Mouse (Mus musculus): ENCODE results near the gene Smg9. TPM values are rescaled to one million over a fixed set of nuclear protein-coding genes. Genes with fewer than 3 reads are reported as not detected.

Gene Smg9
- polyA plus RNA-seq, 1 experiment from 2014 or later: 32.7 TPM

DNA sequence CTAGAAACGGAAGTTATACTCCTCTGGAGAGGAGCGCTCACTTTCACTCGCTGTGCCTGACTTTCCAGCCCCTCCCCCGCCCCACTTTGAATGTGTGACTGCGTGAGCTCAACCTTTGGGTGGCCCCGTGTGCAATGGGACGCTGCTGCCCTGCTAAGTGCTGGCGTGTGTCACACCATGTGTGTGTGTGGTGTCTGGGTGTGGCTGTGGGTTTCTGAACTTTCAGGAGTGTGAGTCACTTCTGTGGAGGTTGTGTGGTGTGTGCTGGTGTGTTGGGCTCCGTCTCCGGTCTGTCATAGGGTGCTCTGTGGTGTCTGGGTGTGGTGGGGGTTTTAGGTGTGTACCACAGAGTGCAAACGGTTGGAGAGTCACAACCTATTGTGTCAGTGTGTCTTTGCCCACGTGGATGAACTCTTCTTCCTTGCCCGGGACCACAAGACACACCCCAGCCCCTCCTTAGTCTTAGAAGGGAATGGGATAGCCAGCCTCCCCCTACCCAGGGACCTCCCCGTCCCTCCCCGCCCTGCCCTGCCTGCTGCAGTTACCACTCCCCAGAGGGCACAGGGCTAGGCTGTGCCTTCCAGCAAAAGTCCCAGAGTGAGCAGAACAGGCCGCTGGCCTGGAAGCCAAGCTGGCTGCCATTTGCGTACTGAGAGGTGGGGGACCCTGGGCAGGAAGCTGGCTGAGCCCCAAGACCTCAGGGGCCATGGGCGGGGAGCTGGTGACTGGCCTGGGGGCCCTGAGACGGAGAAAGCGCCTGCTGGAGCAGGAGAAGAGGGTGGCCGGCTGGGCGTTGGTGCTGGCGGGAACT lies 29.5 kb upstream of the Smg9 start, which contains the start of gene Kcnn4:
Gene Kcnn4, plus strand, starts transcription at position 533 of the 811 bp plus-strand sequence.
- Histone ChIP-seq H3K4me3 (peak within 1 kb of the TSS; percentile 28), H3K27ac (peak within 1 kb of the TSS; percentile 78), H3K27me3 (ENCODE audit: insufficient read depth, poor library complexity, severe bottlenecking) (no peaks in the 10 kb centered on the region; the same call in 1 of the 2 replicates), H3K9me3 (peaks cover 3% of the 10 kb centered on the region; the same call in 1 of the 2 replicates), H3K36me3 (no peaks in the 10 kb centered on the region), H3K4me1 (replicated peaks) (peaks cover 19% of the 10 kb centered on the region)
- 46% methylated on average over 23 of the region's 23 CpGs for WGBS
- DNase-seq (ENCODE audit: low spot score): no peak

DNA sequence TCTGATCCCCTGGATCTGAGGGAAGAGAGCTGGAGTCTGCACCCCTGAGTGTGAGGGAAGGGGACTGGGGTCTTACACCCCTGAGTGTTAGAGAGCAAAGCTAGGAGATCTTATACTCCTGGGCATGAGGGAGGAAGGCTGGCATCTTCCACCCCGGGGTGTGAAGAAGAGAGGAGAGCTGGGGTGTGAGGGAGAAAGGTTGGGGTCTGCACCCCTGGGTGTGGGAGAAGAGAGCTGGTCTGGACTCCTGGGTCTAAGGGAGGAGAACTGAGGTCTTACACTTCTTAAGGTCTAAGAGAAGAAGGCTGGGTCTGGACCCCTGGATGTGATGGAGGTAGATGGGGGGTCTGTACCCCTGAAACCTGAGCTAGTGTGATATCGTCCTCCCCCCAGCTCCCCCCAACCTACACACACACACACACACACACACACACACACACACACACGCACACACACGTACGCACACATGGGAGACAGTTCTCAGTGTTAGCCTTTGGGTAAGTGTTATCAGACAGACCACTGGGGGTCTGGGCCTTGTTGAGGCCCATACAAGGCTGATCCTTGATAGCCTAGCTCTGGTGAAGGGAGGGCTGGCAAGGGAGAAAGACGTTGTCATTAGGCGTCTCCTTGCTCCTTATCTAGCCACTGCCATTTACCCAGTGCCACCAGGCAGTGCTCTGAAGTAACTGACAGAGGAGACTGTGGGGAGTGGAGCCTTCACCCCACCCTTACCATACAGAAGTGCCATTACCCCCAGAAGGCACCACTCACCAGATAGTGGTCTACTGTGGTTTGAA lies 28.2 kb upstream of the Smg9 start:
- WGBS: 83% methylated on average over 7 of the region's 7 CpGs
- Histone ChIP-seq H3K36me3 (no peaks in the 10 kb centered on the region), H3K9me3 (peaks cover 3% of the 10 kb centered on the region; the same call in 1 of the 2 replicates), H3K4me1 (replicated peaks) (peaks cover 17% of the 10 kb centered on the region), H3K4me3 (0 out of 2 replicates have a peak overlapping the region, but pooled peaks have one; percentile 28), H3K27ac (peak overlapping the region; percentile 78), H3K27me3 (ENCODE audit: insufficient read depth, poor library complexity, severe bottlenecking) (no peaks in the 10 kb centered on the region)
- DNase-seq (ENCODE audit: low spot score): no peak

DNA sequence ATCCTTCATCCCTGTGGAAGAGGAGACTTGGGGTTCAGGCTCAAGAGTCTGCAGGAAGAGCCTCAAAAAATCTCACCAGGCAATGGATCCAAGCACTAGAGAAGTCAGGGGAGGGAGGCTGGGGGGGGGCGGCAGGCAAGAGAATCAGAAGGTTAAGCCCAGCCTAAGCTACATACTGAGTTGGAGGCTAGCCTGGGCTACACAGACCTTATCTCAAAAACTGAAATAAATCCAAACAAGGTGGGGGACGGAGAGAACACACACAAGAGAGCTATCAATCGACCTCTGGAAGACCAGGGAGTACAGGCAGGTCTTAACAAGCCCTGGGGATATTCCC lies 27.6 kb upstream of the Smg9 start:
- H3K4me3 ChIP-seq: no peak overlapping the region
- H3K4me1 ChIP-seq (replicated peaks): peaks cover 18% of the 10 kb centered on the region
- 76% methylated on average over 3 of the region's 3 CpGs for WGBS
- H3K27me3 ChIP-seq (ENCODE audit: insufficient read depth, poor library complexity, severe bottlenecking): peaks cover 5% of the 10 kb centered on the region
- no peaks in the 10 kb centered on the region for H3K36me3 ChIP-seq
- peak overlapping the region; percentile 53 for H3K27ac ChIP-seq
- peaks cover 3% of the 10 kb centered on the region; the same call in 1 of the 2 replicates for H3K9me3 ChIP-seq
- no peak for DNase-seq (ENCODE audit: low spot score)

DNA sequence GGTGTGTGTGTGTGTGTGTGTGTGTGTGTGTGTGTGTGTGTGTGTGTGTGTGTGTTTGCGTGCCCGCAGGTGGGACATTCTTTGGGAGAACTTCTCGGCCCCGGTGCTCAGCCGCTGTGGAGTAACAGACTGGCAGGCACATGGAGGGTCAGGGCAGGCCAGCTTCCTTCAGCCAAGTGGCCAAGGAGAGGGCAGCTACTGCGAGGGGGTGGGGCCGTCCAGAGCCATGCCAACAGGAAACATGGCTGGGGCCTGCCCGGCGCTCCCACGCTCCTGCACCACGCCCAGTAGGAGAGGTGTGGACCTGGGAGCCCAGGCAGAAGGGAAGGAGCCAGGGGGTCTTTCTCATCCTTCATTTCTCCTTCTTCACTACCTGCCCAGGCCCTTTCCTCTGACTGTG lies 27.1 kb upstream of the Smg9 start:
- 0 out of 2 replicates have a peak overlapping the region, but pooled peaks have one; percentile 9 for H3K4me3 ChIP-seq
- peaks cover 23% of the 10 kb centered on the region for H3K4me1 ChIP-seq (replicated peaks)
- peaks cover 10% of the 10 kb centered on the region for H3K27me3 ChIP-seq (ENCODE audit: insufficient read depth, poor library complexity, severe bottlenecking)
- peak overlapping the region; percentile 53; the same call in 1 of the 2 replicates for H3K27ac ChIP-seq
- H3K36me3 ChIP-seq: no peaks in the 10 kb centered on the region
- peaks cover 5% of the 10 kb centered on the region; the same call in 1 of the 2 replicates for H3K9me3 ChIP-seq
- 84% methylated on average over 11 of the region's 11 CpGs for WGBS
- DNase-seq (ENCODE audit: low spot score): no peak

DNA sequence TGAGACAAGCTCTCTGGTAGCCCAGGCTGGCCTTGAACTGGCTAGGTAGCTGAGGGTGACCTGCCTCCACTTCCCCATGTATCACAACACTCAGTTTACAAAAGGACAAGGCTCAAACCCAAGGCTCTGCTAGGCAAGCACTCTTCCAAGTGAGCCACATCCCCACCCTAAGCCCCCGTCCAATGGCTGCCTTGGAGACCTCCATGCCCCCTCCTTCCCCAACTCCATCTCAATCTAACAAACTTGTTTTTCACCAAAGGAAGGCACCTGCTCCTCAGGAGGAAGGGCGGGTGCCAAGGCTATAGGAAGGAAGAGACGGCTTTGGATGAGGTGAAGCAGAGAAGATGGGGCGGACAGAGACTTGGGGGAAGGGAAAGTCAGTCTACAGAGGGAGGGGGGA lies 26.6 kb upstream of the Smg9 start:
- Histone ChIP-seq H3K27me3 (ENCODE audit: insufficient read depth, poor library complexity, severe bottlenecking) (peaks cover 15% of the 10 kb centered on the region), H3K9me3 (peaks cover 5% of the 10 kb centered on the region; the same call in 1 of the 2 replicates), H3K27ac (peak overlapping the region; percentile 53; the same call in 1 of the 2 replicates), H3K36me3 (no peaks in the 10 kb centered on the region), H3K4me3 (no peak overlapping the region), H3K4me1 (replicated peaks) (peaks cover 28% of the 10 kb centered on the region)
- DNase-seq (ENCODE audit: low spot score): no peak
- 76% methylated on average over 4 of the region's 4 CpGs for WGBS

DNA sequence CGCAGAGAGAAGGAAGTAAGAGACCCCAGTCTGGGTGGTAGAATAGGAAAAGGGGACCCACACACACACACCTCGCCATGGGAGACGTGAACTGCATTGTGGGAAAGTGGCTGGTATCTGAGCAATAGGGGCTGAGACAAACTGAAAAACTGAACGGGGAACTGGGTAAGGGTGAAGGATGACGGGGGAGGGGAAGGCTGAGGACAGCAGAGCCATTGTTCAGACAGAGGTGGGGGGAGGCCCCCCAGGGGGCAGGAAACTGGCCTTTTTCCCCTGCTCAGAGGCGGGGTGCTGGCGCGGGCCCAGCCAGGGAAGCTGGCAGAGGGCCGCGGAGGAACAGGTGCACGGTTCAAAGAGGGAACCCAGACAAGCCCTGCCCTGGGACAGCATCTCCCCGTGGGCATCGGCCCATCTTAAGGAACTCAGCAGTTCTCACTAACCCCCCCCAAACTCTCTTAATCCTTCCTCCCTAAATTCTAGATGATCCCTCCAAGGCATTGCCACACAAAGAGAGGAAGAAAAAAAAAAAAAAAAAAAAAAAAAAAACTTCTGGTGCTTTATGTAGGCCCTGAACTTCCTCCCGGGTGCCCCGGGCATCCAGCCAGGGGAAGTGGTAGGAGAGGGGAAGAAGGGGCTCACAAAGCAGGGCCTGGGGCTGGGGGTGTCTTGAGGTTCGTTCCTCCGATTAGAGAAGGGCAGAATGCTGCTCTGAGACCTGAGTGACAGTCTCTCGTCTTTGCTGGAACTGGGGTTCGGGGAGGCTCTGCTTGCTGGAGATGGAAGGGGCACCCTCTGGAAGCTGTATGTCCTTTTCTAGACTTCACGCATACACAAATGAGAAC lies 25.7 kb upstream of the Smg9 start:
- Histone ChIP-seq H3K27me3 (ENCODE audit: insufficient read depth, poor library complexity, severe bottlenecking) (peaks cover 20% of the 10 kb centered on the region), H3K36me3 (no peaks in the 10 kb centered on the region), H3K27ac (peak overlapping the region; percentile 29; the same call in 1 of the 2 replicates), H3K9me3 (peaks cover 5% of the 10 kb centered on the region; the same call in 1 of the 2 replicates), H3K4me1 (replicated peaks) (peaks cover 33% of the 10 kb centered on the region), H3K4me3 (peak overlapping the region; percentile 7; the same call in 1 of the 2 replicates)
- WGBS: 46% methylated on average over 20 of the region's 20 CpGs
- no peak for DNase-seq (ENCODE audit: low spot score)

DNA sequence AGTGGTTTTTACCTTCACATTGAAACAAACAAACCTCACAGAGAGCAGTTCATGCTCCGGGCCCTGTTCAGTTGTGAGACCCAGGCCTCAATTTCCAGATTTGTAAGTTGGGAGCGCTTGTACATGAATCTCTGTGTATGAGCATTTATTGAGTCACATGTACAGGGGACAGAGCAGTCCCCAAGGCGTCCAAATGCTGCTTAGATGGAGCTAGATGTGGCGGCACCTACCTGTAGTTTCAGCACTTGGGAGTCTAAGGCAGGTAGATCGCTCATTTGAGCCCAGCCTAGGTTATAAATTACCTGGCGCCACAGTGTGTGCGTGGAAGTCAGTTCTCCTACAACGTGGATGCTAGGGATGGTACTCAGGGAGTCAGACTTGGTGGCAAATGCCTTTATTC lies 23.0 kb upstream of the Smg9 start:
- Histone ChIP-seq H3K27me3 (ENCODE audit: insufficient read depth, poor library complexity, severe bottlenecking) (peaks cover 20% of the 10 kb centered on the region), H3K9me3 (0 out of 2 replicates have a peak, but pooled peaks cover 3% of the 10 kb centered on the region), H3K4me3 (no peak overlapping the region), H3K4me1 (replicated peaks) (peaks cover 36% of the 10 kb centered on the region), H3K36me3 (no peaks in the 10 kb centered on the region), H3K27ac (no peak overlapping the region; the same call in 1 of the 2 replicates)
- 89% methylated on average over 8 of the region's 8 CpGs for WGBS
- no peak for DNase-seq (ENCODE audit: low spot score)

DNA sequence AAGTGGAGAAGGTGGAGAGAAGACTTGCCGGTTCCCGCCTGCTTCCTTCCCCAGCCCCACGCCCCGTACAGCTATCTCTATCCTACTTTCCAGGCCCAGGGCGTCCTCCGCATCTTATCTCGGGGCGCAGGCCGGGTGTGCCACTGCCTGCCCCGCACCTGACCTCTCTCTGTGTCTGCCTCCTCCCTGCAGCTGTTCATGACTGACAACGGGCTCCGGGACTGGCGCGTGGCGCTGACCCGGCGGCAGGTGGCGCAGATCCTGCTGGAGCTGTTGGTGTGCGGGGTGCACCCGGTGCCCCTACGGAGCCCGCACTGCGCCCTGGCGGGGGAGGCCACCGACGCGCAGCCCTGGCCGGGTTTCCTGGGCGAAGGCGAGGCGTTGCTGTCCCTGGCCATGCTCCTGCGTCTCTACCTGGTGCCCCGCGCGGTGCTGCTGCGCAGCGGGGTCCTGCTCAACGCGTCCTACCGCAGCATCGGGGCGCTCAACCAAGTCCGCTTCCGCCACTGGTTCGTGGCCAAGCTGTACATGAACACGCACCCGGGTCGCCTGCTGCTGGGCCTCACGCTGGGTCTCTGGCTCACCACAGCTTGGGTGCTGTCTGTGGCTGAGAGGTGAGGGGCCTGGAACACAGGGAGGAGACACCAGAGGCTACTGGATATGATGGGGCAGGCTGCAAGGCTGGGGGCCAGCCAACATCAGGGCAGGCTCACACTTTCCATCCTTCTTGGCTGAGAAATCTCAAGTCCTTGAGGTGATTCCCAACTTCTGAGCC lies 22.1 kb upstream of the Smg9 start:
- peak; percentile 58 for DNase-seq (ENCODE audit: low spot score)
- WGBS: 6% methylated on average over 49 of the region's 49 CpGs
- Histone ChIP-seq H3K4me1 (replicated peaks) (peaks cover 36% of the 10 kb centered on the region), H3K27ac (peak overlapping the region; percentile 66), H3K27me3 (ENCODE audit: insufficient read depth, poor library complexity, severe bottlenecking) (peaks cover 20% of the 10 kb centered on the region), H3K9me3 (0 out of 2 replicates have a peak, but pooled peaks cover 3% of the 10 kb centered on the region), H3K36me3 (no peaks in the 10 kb centered on the region), H3K4me3 (peak overlapping the region; percentile 50)

DNA sequence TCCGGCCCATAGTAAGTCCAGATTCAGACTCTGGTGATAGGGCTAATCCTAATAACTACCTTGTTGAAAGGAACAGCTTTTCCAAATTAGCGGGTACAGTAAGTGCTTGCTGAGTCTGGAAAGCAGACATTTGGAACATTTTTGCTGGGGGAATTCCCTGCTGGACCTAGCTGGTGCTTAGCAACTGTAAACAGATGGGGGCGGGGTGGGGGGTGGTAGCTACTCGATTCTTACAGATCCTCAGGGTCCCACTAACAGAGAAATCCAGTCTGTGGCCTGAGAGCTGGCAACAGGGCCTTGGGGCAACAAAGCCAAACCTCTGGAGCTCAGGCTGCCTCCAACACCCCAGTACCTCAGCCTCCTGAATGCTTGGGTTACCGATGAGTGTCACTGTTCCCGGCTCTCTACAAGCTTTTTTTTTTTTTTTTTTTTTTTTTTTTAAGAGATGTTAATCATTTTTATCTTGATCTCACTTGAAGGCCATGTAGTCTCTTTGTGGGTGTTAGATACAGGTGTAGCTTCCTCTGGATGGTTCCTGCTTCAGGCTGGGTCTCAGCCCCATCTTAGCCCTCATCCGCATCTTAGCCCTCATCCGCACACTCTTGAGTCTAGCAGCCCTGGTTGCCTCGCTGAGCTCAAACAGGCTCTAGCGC lies 21.2 kb upstream of the Smg9 start:
- peak; percentile 27 for DNase-seq (ENCODE audit: low spot score)

DNA sequence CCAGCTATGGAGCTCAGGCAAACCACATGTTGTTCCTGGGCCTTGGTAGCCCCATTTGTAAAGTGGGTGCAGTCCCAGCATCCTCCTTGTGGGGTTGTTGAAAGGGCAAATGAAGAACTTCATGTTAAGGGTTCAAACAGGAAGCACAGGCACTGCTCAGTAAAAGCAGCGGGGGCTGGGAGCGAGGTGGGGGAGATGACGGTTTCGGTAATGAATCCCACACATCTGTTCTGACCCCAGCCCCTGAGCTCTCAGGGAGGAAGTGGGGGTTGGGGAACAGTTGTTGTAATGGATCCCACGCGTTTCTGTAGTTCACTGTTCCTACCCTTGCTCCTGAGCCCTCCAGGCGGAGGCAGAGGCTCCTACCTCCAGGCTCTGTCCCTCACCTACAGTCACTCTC lies 19.5 kb upstream of the Smg9 start:
- H3K4me3 ChIP-seq: no peak overlapping the region
- H3K9me3 ChIP-seq: 0 out of 2 replicates have a peak, but pooled peaks cover 3% of the 10 kb centered on the region
- WGBS: 56% methylated on average over 7 of the region's 7 CpGs
- 0 out of 2 replicates have a peak overlapping the region, but pooled peaks have one; percentile 45 for H3K27ac ChIP-seq
- H3K36me3 ChIP-seq: no peaks in the 10 kb centered on the region
- H3K4me1 ChIP-seq (replicated peaks): peaks cover 28% of the 10 kb centered on the region
- H3K27me3 ChIP-seq (ENCODE audit: insufficient read depth, poor library complexity, severe bottlenecking): peaks cover 32% of the 10 kb centered on the region
- DNase-seq (ENCODE audit: low spot score): peak; percentile 29

More for the DNA sequence above, 21.2 kb upstream of the Smg9 start:
- Histone ChIP-seq H3K4me3 (no peak overlapping the region), H3K27me3 (ENCODE audit: insufficient read depth, poor library complexity, severe bottlenecking) (peaks cover 20% of the 10 kb centered on the region), H3K27ac (no peak overlapping the region; the same call in 1 of the 2 replicates), H3K9me3 (0 out of 2 replicates have a peak, but pooled peaks cover 3% of the 10 kb centered on the region), H3K4me1 (replicated peaks) (peaks cover 32% of the 10 kb centered on the region), H3K36me3 (no peaks in the 10 kb centered on the region)
- 74% methylated on average over 10 of the region's 10 CpGs for WGBS

DNA sequence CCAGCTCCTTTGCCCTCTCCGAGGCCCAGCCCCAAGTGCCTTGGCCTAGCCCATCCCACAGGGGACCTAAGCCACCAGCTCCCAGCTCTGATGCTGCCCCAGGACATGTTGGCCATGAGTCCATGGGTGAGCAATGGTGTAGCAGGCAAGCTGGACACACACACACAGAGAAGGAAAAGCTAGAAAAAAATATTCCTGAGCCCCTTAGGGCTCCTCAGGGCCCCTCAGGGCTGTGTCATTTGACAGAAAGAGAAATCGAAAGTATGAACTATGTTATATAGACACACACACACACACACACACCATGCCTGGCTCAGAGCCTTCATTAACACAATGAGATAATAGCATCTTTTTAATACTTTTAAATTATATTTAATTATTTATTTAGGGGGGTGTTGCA lies 19.0 kb upstream of the Smg9 start:
- Histone ChIP-seq H3K36me3 (no peaks in the 10 kb centered on the region), H3K4me3 (no peak overlapping the region), H3K27me3 (ENCODE audit: insufficient read depth, poor library complexity, severe bottlenecking) (peaks cover 32% of the 10 kb centered on the region), H3K27ac (0 out of 2 replicates have a peak overlapping the region, but pooled peaks have one; percentile 45), H3K4me1 (replicated peaks) (peaks cover 29% of the 10 kb centered on the region), H3K9me3 (0 out of 2 replicates have a peak, but pooled peaks cover 3% of the 10 kb centered on the region)
- WGBS: 70% methylated on average over 2 of the region's 2 CpGs
- no peak for DNase-seq (ENCODE audit: low spot score)

Data from hindbrain, embryonic 10.5 days (tissue).